Mouse (Mus musculus) ES-E14 (cell line): ENCODE results near the gene Pola2.

Experiments
- MAFK ChIP-seq: IDR thresholded peaks from 2 replicates; pipeline ENCODE4 v1.6.1; 2014; ENCODE audit warnings: mild to moderate bottlenecking, low read depth, low read length, inconsistent platforms; ENCODE audit not compliant: insufficient read depth
- ZNF384 ChIP-seq: IDR thresholded peaks from 2 replicates; pipeline ENCODE4 v1.6.1; 2012; ENCODE audit warnings: low read depth, low read length, inconsistent platforms

DNA sequence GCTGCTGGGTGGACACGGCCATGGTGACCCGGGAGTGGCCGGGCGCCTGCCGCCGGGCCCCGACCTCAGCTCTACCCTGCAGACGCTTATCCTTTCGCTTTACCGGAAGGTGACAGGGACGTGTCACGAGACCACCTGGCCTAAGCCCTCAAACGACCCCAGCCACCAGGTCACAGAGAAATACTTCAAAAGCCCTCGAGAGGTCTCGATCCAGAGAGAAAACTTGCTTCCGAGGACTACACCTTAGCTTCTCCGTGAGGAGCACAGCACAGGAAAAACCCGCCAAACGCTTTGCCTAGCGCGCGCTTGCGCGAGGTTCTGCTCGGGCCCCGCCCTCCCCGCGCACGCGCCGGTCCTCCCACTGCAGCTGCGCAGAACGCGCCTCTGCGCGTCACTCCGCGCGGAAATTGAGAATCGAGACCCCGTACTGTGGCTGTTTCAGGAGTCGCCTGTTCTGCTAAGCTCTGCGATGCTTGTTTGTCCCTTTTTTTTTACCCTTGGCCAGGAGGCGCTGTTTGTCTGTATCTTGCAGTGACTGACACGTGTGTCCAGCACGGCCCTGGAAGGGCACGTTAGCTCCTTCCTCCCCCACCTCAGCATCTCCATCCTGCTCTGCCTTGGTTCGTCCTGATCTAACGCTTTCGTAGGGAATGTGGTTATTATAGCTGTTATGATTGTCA, at the start of gene Pola2:
- TF ChIP-seq MAFK (no peak), ZNF384 (no peak)
